Mouse (Mus musculus) liver, embryonic 15.5 days (tissue): ENCODE data around the gene Sez6. TPM values are rescaled to one million over a fixed set of nuclear protein-coding genes. Genes with fewer than 3 reads are reported as not detected.

ENCODE experiments used
- ATAC-seq: fragments of 200-750 bp; cut with Nextera tagmentation; 2 replicates; pipeline ENCODE4 v1.8.0; 2017; ENCODE audit warnings: moderate number of reproducible peaks, mild to moderate bottlenecking, moderate library complexity; ENCODE audit not compliant: insufficient read depth
- H3K27ac ChIP-seq: fragments of 300-500 bp; sonication (generic); replicated peaks from 2 replicates; pipeline ENCODE4 v1.5.1; 2015; ENCODE audit warnings: mild to moderate bottlenecking, inconsistent platforms
- H3K27me3 ChIP-seq: fragments of 300-500 bp; sonication (generic); 2 replicates; pipeline ENCODE4 v1.6.1; 2015; ENCODE audit warnings: mild to moderate bottlenecking, inconsistent platforms
- H3K36me3 ChIP-seq: fragments of 300-500 bp; sonication (generic); replicated peaks from 2 replicates; pipeline ENCODE4 v1.6.1; 2015; ENCODE audit warnings: moderate library complexity, mild to moderate bottlenecking, inconsistent platforms
- H3K4me1 ChIP-seq: fragments of 300-500 bp; sonication (generic); replicated peaks from 2 replicates; pipeline ENCODE4 v1.6.1; 2015; ENCODE audit warnings: inconsistent platforms
- H3K4me2 ChIP-seq: fragments of 300-500 bp; sonication (generic); 2 replicates; pipeline ENCODE4 v1.6.1; 2015; ENCODE audit warnings: moderate library complexity, mild to moderate bottlenecking, inconsistent platforms
- H3K4me3 ChIP-seq: fragments of 300-500 bp; sonication (generic); replicated peaks from 2 replicates; pipeline ENCODE4 v1.5.1; 2015; ENCODE audit warnings: mild to moderate bottlenecking, inconsistent platforms
- H3K9ac ChIP-seq: fragments of 300-500 bp; sonication (generic); 2 replicates; pipeline ENCODE4 v1.6.1; 2015; ENCODE audit warnings: moderate library complexity, mild to moderate bottlenecking, inconsistent platforms
- H3K9me3 ChIP-seq: fragments of 300-500 bp; sonication (generic); replicated peaks from 2 replicates; pipeline ENCODE4 v1.6.1; 2016; ENCODE audit warnings: inconsistent platforms
- WGBS: fragments of 180-500 bp; shearing (Covaris S2); methylation state at CpG from one replicate; pipeline ENCODE4 v1.1.7; 2015; ENCODE audit warnings: mixed read lengths; ENCODE audit not compliant: insufficient replicate concordance; 5-methylcytosine and 5-hydroxymethylcytosine counted together
- polyA plus RNA-seq: library from polyadenylated mRNA; unstranded; fragments of >200 nt; fragmentation: Nextera tagmentation; extraction: Ambion mirVana; gene quantifications from 2 replicates; pipeline ENCODE4 v1.2.1, GENCODE M21; 2015

Gene Sez6
- 0.05 and 0.16 TPM in 2 replicates for polyA plus RNA-seq

DNA sequence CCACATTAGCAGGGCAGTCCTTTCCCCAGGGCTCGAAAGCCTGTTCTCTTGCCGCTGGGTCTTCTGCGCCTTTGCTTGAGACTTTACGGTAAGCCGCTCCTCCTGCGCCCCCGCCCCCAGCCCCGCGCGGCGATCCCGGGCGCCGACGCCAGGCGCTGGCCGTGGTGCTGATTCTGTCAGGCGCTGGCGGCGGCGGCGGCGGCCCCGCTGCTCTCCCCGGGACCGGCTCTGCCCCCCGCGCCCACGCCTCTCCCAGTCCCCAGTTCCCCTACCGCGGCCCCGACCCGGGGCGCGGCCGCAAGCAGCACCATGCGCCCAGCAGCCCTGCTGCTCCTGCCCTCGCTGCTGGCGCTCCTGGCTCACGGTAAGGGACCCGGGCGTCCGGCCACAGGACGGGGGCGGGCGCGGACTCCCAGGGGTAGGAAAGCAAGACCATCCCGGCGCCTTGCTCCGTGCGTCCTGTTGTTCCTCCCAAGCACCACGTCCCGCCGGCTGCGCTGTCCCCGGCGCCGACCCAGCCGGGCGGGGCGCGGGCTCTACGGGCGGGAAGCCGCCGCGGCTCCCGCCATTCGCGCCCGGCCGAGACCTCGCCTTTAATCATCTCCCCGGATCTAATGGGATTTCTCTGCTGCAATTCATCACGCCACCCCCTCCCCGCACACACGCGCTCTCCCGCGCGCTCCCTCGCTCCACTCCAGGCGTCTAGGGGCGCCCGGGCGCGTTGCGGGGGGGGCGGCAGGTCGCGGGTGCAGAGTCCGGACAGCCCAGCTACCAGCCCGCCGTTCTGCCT lies at the start of gene Sez6:
Sez6 (plus strand) TSS at position 50 of the 790 bp plus-strand sequence.
- Histone ChIP-seq H3K36me3 (no peaks in the 10 kb centered on the region), H3K9ac (no peak within 1 kb of the TSS), H3K27me3 (peaks cover 92% of the 10 kb centered on the region), H3K4me2 (peak within 1 kb of the TSS; percentile 70), H3K9me3 (no peaks in the 10 kb centered on the region), H3K4me3 (peak within 1 kb of the TSS; percentile 43), H3K27ac (no peak within 1 kb of the TSS), H3K4me1 (peaks cover 8% of the 10 kb centered on the region; the same call in 1 of the 2 replicates)
- ATAC-seq = no peak
- WGBS = under 1% methylated on average over 94 of the region's 94 CpGs

- H3K9ac ChIP-seq = no peak overlapping the region
- no peak overlapping the region for H3K4me3 ChIP-seq
- no peaks in the 10 kb centered on the region for H3K36me3 ChIP-seq
- peaks cover 5% of the 10 kb centered on the region; the same call in 1 of the 2 replicates for H3K4me1 ChIP-seq
- peaks cover 29% of the 10 kb centered on the region; the same call in 1 of the 2 replicates for H3K27me3 ChIP-seq
- H3K9me3 ChIP-seq = no peaks in the 10 kb centered on the region
- H3K27ac ChIP-seq = no peak overlapping the region
- H3K4me2 ChIP-seq = no peak overlapping the region
- 38% methylated on average over 10 of the region's 10 CpGs for WGBS
- no peak for ATAC-seq
These were observed 45.9 kb upstream of the Sez6 start for GRCm38 (mm10) chr11:77884524-77885245.

DNA sequence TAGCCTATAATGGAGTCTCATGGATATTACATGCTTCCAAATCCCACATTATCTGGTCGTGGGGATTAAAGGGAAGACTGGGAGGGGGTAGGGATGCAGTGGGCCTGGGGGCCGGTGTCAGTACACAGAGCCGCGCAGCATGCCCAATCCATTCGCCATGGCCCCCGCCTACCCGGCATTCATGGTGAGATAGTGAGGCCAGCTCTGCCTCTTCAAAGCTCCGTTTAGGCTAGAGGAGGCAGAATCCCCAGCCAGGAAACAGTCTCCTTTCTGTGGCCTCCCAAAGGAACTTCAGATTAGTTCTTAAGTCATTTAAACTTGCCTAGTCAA lies 45.4 kb upstream of the Sez6 start:
- Histone ChIP-seq H3K36me3 (no peaks in the 10 kb centered on the region), H3K4me3 (no peak overlapping the region), H3K4me1 (peaks cover 5% of the 10 kb centered on the region; the same call in 1 of the 2 replicates), H3K27ac (no peak overlapping the region), H3K27me3 (peaks cover 29% of the 10 kb centered on the region; the same call in 1 of the 2 replicates), H3K4me2 (no peak overlapping the region), H3K9ac (no peak overlapping the region), H3K9me3 (no peaks in the 10 kb centered on the region)
- ATAC-seq = no peak
- WGBS = 47% methylated on average over 8 of the region's 8 CpGs

DNA sequence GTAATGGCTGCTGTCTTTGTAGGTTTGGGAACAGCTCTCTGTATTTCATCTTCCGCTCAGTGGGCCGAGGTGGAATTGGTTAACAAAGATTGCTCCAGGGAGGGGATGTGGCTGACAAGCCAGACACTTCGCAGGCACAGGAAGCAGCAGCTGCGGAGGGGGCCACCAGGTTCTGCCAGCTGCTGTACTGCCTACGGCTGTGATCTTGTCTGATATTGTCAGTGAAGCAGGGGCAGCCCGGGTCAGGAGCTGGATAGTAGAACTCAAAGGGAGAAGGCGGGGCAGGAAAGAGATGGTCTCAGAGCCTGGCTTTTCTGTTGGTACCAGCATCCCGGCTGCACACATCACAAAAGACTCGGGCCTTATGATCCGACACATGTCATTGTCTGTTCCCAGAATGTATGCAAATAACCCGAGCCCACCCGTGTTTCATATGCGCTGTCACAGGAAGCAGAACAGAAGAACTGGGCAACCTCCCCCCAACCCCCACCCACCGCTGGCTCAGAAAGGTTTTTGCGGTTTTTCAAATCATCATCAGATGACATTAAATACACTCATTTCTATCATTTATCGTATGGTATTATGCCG lies 43.1 kb upstream of the Sez6 start:
- Histone ChIP-seq H3K4me2 (no peak overlapping the region), H3K9ac (no peak overlapping the region), H3K4me3 (no peak overlapping the region), H3K27me3 (peaks cover 29% of the 10 kb centered on the region; the same call in 1 of the 2 replicates), H3K36me3 (no peaks in the 10 kb centered on the region), H3K9me3 (no peaks in the 10 kb centered on the region), H3K4me1 (peaks cover 5% of the 10 kb centered on the region; the same call in 1 of the 2 replicates), H3K27ac (no peak overlapping the region)
- 29% methylated on average over 17 of the region's 17 CpGs for WGBS
- ATAC-seq = no peak

- WGBS = 51% methylated on average over 5 of the region's 5 CpGs
- Histone ChIP-seq H3K36me3 (no peaks in the 10 kb centered on the region), H3K4me2 (no peak overlapping the region), H3K4me3 (no peak overlapping the region), H3K9me3 (no peaks in the 10 kb centered on the region), H3K27me3 (peaks cover 41% of the 10 kb centered on the region), H3K4me1 (peaks cover 8% of the 10 kb centered on the region; the same call in 1 of the 2 replicates), H3K9ac (no peak overlapping the region), H3K27ac (no peak overlapping the region)
- ATAC-seq = no peak
These were observed 41.8 kb upstream of the Sez6 start for GRCm38 (mm10) chr11:77888846-77889245.

- no peak for ATAC-seq
- Histone ChIP-seq H3K4me1 (peaks cover 9% of the 10 kb centered on the region), H3K9me3 (no peaks in the 10 kb centered on the region), H3K36me3 (no peaks in the 10 kb centered on the region), H3K9ac (no peak overlapping the region), H3K27ac (no peak overlapping the region), H3K4me2 (no peak overlapping the region), H3K4me3 (no peak overlapping the region), H3K27me3 (peaks cover 47% of the 10 kb centered on the region)
- WGBS = 6% methylated on average over 1 of the region's 2 CpGs
These were observed 41.1 kb upstream of the Sez6 start for GRCm38 (mm10) chr11:77889484-77889883.

- H3K9ac ChIP-seq = no peak overlapping the region
- H3K27me3 ChIP-seq = peaks cover 50% of the 10 kb centered on the region
- no peak overlapping the region for H3K4me3 ChIP-seq
- H3K36me3 ChIP-seq = no peaks in the 10 kb centered on the region
- H3K4me2 ChIP-seq = no peak overlapping the region
- no peak overlapping the region for H3K27ac ChIP-seq
- H3K9me3 ChIP-seq = no peaks in the 10 kb centered on the region
- peaks cover 4% of the 10 kb centered on the region; the same call in 1 of the 2 replicates for H3K4me1 ChIP-seq
- no peak for ATAC-seq
- WGBS = 53% methylated on average over 2 of the region's 2 CpGs
These were observed 39.8 kb upstream of the Sez6 start for GRCm38 (mm10) chr11:77890648-77891258.

DNA sequence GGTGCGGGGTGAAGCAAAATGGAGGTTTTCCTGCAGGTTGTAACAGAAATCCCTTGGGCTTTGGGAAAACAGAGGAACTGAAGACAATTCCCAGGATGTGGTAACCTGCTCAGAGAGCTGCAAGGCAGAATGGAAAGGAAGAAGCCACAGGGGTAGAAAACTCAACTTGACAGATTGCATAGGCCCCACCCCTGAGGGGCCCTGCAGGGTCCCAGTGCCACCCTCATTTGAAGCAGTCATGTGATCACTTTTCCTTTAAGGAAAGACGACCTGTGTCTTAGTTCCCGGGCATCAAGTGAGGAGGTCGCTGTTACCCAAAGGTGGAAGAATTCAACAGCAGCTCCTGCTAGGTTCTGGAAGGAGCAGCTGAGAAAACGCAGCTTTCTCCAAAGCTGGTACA lies 37.7 kb upstream of the Sez6 start:
- Histone ChIP-seq H3K9ac (no peak overlapping the region), H3K36me3 (no peaks in the 10 kb centered on the region), H3K4me3 (peak overlapping the region; percentile 43), H3K9me3 (no peaks in the 10 kb centered on the region), H3K27me3 (peaks cover 52% of the 10 kb centered on the region), H3K27ac (no peak overlapping the region), H3K4me1 (peaks cover 4% of the 10 kb centered on the region; the same call in 1 of the 2 replicates), H3K4me2 (peak overlapping the region; percentile 48)
- no peak for ATAC-seq
- WGBS = 23% methylated on average over 5 of the region's 5 CpGs

DNA sequence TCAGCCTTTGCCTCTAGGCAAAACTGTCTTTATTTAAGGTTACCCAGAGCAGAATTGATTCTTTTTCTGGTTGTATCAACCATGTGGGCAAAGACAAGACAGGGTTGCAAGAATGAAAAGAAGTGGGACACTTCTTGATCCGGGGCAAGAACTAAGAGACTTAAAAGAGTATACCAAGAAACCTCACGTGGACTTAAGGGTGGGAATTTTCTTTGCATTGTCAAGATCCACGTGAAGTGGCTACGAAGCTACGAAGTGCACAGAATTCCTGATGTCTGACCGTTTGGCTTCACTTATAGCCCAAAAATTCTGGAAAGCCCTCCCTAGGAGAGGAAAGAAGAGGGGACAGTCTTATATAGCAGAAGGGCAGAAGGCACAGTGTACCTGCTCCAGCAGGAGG lies 37.3 kb upstream of the Sez6 start:
- H3K9ac ChIP-seq = no peak overlapping the region
- ATAC-seq = no peak
- H3K4me1 ChIP-seq = peaks cover 4% of the 10 kb centered on the region; the same call in 1 of the 2 replicates
- no peaks in the 10 kb centered on the region for H3K9me3 ChIP-seq
- H3K36me3 ChIP-seq = no peaks in the 10 kb centered on the region
- peaks cover 52% of the 10 kb centered on the region for H3K27me3 ChIP-seq
- H3K4me3 ChIP-seq = peak overlapping the region; percentile 43
- peak overlapping the region; percentile 48 for H3K4me2 ChIP-seq
- WGBS = 34% methylated on average over 6 of the region's 6 CpGs
- peak overlapping the region; percentile 78 for H3K27ac ChIP-seq

DNA sequence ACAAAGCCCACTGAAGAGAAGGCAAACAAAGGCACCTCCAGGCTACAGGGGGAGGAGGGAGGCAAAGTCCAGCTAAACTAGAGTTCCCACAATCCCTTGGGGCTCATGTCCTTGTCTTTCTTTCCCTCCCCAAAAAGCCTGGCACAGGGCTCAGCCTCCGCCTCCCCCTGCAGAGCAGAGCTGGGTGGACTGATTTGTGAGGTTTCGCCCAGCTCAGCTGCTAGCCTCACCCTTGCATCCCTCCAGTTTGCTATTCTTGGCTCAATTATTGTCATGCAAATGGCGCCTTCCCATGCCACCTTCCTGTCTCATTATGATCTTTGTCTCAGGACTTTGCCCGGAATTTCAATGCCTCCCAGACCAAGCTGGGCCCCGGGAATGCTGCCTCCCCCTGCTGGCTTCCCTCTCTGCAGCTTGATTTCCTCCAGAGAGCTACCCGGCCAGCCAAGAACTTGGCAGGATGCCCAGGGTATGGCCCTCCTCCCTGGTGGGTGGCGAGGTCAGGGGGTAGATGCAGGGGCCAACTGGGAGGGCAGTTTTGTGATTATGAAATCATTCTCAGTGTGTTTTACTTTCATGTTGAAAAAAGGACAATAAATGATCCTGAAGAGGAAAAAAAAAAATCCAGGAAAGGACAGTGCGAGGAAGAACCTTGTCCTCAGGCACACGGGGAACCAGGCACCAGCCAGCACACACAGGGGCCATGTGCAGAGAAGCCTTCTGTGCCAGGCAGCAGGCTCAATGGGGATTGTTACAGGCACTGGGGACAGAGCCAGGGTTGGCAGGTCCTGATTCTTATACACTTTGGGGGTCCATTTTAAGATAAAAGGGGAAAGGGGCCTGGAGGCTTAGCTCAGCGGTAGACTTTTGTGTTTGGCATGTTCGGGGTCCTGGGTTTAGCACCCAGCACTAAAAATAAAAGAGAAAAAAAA lies 36.5 kb upstream of the Sez6 start, which contains the start of gene Pipox:
Pipox (minus strand) TSS at position 310 of the 932 bp plus-strand sequence.
- Histone ChIP-seq H3K27me3 (peaks cover 55% of the 10 kb centered on the region), H3K27ac (peak within 1 kb of the TSS; percentile 78), H3K9me3 (no peaks in the 10 kb centered on the region), H3K9ac (no peak within 1 kb of the TSS), H3K36me3 (no peaks in the 10 kb centered on the region), H3K4me3 (peak within 1 kb of the TSS; percentile 43), H3K4me1 (peaks cover 4% of the 10 kb centered on the region; the same call in 1 of the 2 replicates), H3K4me2 (peak within 1 kb of the TSS; percentile 48)
- ATAC-seq = peak; percentile 84
- 23% methylated on average over 11 of the region's 11 CpGs for WGBS
